Mouse (Mus musculus): ENCODE measurements around the gene Mrps6.

GRCm38 (mm10) chr16:92039966-92040365 is 18.1 kb upstream of the Mrps6 start:
- TF ChIP-seq CHD1 (IDR thresholded peaks at IDR 0.05; ENCODE audit: low read depth, low read length) (no peak), E2F4 (IDR thresholded peaks at IDR 0.05; ENCODE audit: borderline replicate concordance, low read depth, low read length) (no peak), TCF12 (IDR thresholded peaks at IDR 0.05; ENCODE audit: low read depth, low read length) (no peak), KAT2A (conservative IDR thresholded peaks at IDR 0.05; ENCODE audit: low read depth, low read length) (no peak), CTCF (IDR thresholded peaks at IDR 0.05 in 2 of 3, conservative IDR thresholded peaks at IDR 0.05 in 1 of 3; ENCODE audit: control insufficient read depth in 1 of 3, insufficient read depth in 1 of 3, low read depth in 2 of 3, low read length in 3 of 3, poor library complexity in 1 of 3, severe bottlenecking in 1 of 3) (no peak), UBTF (IDR thresholded peaks at IDR 0.05; ENCODE audit: borderline replicate concordance, insufficient read depth, low read depth, low read length) (no peak), ZNF384 (IDR thresholded peaks at IDR 0.05; ENCODE audit: low read depth, low read length) (no peak), GABPA (IDR thresholded peaks at IDR 0.05; ENCODE audit: low read depth, low read length) (no peak), ELF1 (IDR thresholded peaks at IDR 0.05; ENCODE audit: low read depth, low read length) (no peak), POLR2A (IDR thresholded peaks at IDR 0.05; ENCODE audit: control insufficient read depth in 1 of 2, insufficient read depth in 1 of 2, low read depth in 1 of 2, low read length in 2 of 2, poor library complexity in 1 of 2) (no peak), EP300 (IDR thresholded peaks at IDR 0.05; ENCODE audit: low read depth in 1 of 2, low read length in 2 of 2) (no peak), SIN3A (IDR thresholded peaks at IDR 0.05; ENCODE audit: low read length) (no peak), TBP (IDR thresholded peaks at IDR 0.05; ENCODE audit: low read depth, low read length) (no peak)

All from MEL (cell line).